Mouse (Mus musculus) left cerebral cortex, postnatal 36 days (tissue): ENCODE results near the gene Spi1. TPM values are rescaled to one million over a fixed set of nuclear protein-coding genes. Genes with fewer than 3 reads are reported as not detected.
"Not testable (repeated sequence)": the region's sequence is repeated elsewhere in the genome, so short reads cannot be mapped to it uniquely, and the experiment has no call there.

ENCODE experiments used
- DNase-seq, 2 experiments: peaks; one replicate each; pipeline ENCODE4 v3.0.0; 2021 to 2022; ENCODE audit warnings: low spot score in 2 of 2, mixed read lengths in 1 of 2
- intact Hi-C: fragments of 180-260 bp; cut with DNase I; formaldehyde crosslinking; loops from one replicate; pipeline ENCODE4 v1.15.1; 2025
- total RNA-seq, 2 experiments: library from RNA; stranded (reverse); gene quantifications; 2 replicates each; pipeline ENCODE4 v1.2.3; 2021

Gene Spi1
- total RNA-seq, 2 experiments from 2014 or later: 4.1 to 5.5 TPM

- DNase-seq: no peak
- intact Hi-C loops: no loop called here
Observed at GRCm38 (mm10) chr2:91086392-91087237, 4.4 kb downstream of the Spi1 start.

- DNase-seq: no peak
- intact Hi-C loops: no loop called here
Observed at GRCm38 (mm10) chr2:91087453-91087852, 5.3 kb downstream of the Spi1 start.

GRCm38 (mm10) chr2:91088987-91089386 is 6.8 kb downstream of the Spi1 start:
- DNase-seq: no peak
- intact Hi-C loops: no loop called here

- DNase-seq: no peak
- intact Hi-C loops: no loop called here
Observed at GRCm38 (mm10) chr2:91090208-91090607, 8.0 kb downstream of the Spi1 start.

GRCm38 (mm10) chr2:91090827-91091226 is 8.6 kb downstream of the Spi1 start:
- no peak for DNase-seq
- intact Hi-C loops: no loop called here

GRCm38 (mm10) chr2:91096524-91096923 is 14.3 kb downstream of the Spi1 start:
- no peak for DNase-seq

GRCm38 (mm10) chr2:91097015-91097414 is 14.8 kb downstream of the Spi1 start:
- no peak for DNase-seq

More at GRCm38 (mm10) chr2:91096524-91096923, 14.3 kb downstream of the Spi1 start:
- intact Hi-C loops: no loop called here

GRCm38 (mm10) chr2:91098156-91098555 is 16.0 kb downstream of the Spi1 start:
- intact Hi-C loops: no loop called here
- no peak for DNase-seq

More at GRCm38 (mm10) chr2:91097015-91097414, 14.8 kb downstream of the Spi1 start:
- intact Hi-C loops: no loop called here

GRCm38 (mm10) chr2:91101124-91101740 is 19.0 kb downstream of the Spi1 start:
- DNase-seq: peak; percentile 86 to 87
- intact Hi-C loops: loop anchor here (1.0 to 5.0 kb wide), 2 partner anchors 31 to 234 kb away; partner anchors contain the start of gene Slc39a13

- DNase-seq: no peak
- intact Hi-C loops: no loop called here
Observed at GRCm38 (mm10) chr2:91108156-91108555, 26.0 kb downstream of the Spi1 start.

- intact Hi-C loops: no loop called here
- no peak for DNase-seq
Observed at GRCm38 (mm10) chr2:91109241-91109640, 27.1 kb downstream of the Spi1 start.

- intact Hi-C loops: loop anchor here (5.0 kb wide), 2 partner anchors 82 to 372 kb away; no protein-coding TSS in a partner anchor
- DNase-seq: no peak
Observed at GRCm38 (mm10) chr2:91109807-91110385, 27.7 kb downstream of the Spi1 start.

- DNase-seq: no peak
- intact Hi-C loops: loop anchor here (5.0 kb wide), 2 partner anchors 82 to 372 kb away; no protein-coding TSS in a partner anchor
Observed at GRCm38 (mm10) chr2:91110429-91110828, 28.2 kb downstream of the Spi1 start.

GRCm38 (mm10) chr2:91111832-91112231 is 29.6 kb downstream of the Spi1 start:
- intact Hi-C loops: loop anchor here (5.0 kb wide), 2 partner anchors 80 to 370 kb away; no protein-coding TSS in a partner anchor
- not testable (repeated sequence) for DNase-seq

GRCm38 (mm10) chr2:91112491-91112890 is 30.3 kb downstream of the Spi1 start:
- intact Hi-C loops: loop anchor here (5.0 kb wide), 2 partner anchors 80 to 370 kb away; no protein-coding TSS in a partner anchor
- no peak for DNase-seq

GRCm38 (mm10) chr2:91113334-91113733 is 31.1 kb downstream of the Spi1 start:
- no peak for DNase-seq
- intact Hi-C loops: loop anchor here (5.0 kb wide), 2 partner anchors 79 to 369 kb away; no protein-coding TSS in a partner anchor

- no peak for DNase-seq
Observed at GRCm38 (mm10) chr2:91113852-91114251, 31.7 kb downstream of the Spi1 start.

GRCm38 (mm10) chr2:91114781-91115577 is 32.8 kb downstream of the Spi1 start:
- DNase-seq: peak; percentile 91
- intact Hi-C loops: loop anchor here (5.0 kb wide), 3 partner anchors 67 to 367 kb away; partner anchors contain the start of gene Madd

More at GRCm38 (mm10) chr2:91113852-91114251, 31.7 kb downstream of the Spi1 start:
- intact Hi-C loops: loop anchor here (5.0 kb wide), 2 partner anchors 78 to 368 kb away; no protein-coding TSS in a partner anchor

GRCm38 (mm10) chr2:91115578-91115970 is 33.4 kb downstream of the Spi1 start:
- intact Hi-C loops: loop anchor here (5.0 kb wide), 1 partner anchor 67 kb away; the partner anchor contains the start of gene Madd
- no peak for DNase-seq
